Mouse (Mus musculus): ENCODE measurements around the gene Gm49416. TPM values are rescaled to one million over a fixed set of nuclear protein-coding genes. Genes with fewer than 3 reads are reported as not detected.

Gene Gm49416
- polyA plus RNA-seq (2017; shearing (Covaris generic)), result not detected

DNA sequence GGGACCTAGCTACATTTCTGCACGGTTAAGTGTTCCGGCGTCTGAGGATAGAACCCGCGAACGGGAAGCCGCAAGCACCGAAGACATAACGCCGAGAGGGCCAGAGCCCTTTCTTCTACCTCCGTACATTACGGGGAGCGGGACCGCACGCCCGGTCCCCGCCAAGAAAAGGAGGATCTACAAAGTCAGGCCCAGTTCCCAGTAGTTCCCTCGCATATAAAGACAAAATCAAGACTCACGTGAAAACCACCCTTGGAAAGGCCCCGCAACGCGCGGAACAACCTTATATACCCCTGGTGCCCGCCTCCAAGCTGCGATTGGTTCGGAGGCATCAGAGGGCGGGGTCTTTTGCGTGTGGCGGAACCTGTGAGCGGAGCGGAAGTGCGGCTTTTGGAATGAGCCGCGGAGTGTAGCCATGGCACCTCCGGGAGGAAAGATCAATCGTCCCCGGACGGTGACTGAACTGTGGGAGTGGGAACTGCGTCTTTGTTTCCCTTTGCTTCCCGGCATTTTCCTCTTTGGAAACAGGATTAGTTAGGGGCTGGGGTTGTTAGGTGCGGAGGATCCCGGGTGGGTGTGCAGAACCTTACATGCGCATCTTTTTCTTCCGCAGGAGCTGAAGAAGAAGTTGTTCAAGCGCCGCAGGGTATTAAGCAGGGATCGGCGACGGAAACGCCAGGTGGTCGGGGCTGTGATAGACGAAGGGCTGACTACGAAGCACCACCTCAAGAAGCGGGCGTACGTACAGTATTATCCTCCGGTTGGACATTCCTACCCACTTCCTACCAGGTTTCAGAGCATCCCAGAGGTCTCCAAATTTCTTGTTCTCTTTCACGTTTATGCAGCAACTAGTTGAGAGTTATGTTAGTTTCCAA, at the start of gene Gm49416, which contains the start of gene 1810009A15Rik:
Gene Gm49416 (plus strand): TSS at position 416 of the 875 bp plus-strand sequence.
Gene 1810009A15Rik (plus strand): TSS at position 343 of the 875 bp plus-strand sequence.

DNA sequence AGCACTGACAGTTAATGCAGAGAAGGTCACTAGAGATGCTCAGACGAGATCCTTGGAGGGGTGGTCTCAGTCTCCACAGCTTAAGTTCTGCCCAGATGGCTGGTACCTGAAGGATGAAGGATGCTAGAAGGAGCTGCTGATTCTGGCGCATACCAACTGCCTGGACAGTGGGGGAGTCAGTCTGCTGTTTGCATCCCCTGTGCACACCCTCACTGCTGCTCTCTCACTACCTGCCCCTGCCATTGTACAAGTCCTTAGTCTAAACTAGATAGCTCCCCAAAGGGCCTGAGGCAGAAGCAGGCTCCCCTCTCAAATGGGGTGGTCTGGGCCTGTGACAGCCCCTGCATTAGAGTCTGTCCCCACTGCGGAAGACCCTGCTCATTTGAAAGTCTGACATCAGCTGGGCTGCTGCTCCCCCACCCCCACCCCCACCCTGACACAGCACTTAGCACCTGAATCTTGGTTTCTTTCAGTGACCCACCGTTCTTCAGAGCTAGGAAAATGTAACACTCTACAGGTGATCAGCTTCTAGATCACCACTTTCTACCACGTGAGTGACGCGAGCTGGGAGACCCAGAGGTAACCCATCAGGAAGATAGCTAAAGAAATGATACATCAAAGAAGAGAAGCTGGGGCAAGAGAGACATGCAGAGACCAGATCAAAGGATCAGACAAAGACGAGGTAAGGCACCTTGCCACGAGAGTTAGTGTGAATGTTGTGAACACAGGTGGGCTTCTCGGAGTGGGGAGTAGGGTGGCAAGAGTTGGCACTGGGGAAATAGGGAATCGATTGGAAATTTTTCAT, 49.4 kb upstream of the Gm49416 start, which contains the start of gene Gng3:
Gene Gng3 (minus strand): TSS at position 92 of the 805 bp plus-strand sequence.

DNA sequence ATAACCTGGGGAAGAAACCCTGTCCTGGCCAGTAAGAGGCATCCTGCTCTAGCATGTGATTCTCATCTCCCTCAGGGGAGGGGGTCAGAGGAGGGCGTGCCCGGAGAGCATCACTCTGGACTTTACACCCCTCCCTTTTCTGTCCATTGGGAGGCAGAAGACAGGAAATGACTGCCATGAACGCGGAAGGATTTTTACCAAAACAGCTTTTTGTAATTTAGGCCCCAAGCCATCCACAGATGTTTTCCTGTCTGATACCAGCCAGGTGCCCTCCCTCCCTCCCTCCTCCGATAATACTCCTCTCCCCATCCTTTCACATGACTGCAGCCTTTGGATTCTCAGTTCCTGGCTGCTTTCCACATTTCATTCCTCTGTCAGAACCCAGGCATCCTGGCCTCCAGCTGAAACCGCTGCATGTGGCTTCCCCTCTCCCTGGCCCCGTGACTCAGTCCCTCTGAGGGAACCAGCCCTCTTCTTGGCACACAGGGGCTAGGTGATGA, 38.3 kb upstream of the Gm49416 start, which contains the start of gene Lrrn4cl:
Gene Lrrn4cl (plus strand): TSS at position 367 of the 500 bp plus-strand sequence.

DNA sequence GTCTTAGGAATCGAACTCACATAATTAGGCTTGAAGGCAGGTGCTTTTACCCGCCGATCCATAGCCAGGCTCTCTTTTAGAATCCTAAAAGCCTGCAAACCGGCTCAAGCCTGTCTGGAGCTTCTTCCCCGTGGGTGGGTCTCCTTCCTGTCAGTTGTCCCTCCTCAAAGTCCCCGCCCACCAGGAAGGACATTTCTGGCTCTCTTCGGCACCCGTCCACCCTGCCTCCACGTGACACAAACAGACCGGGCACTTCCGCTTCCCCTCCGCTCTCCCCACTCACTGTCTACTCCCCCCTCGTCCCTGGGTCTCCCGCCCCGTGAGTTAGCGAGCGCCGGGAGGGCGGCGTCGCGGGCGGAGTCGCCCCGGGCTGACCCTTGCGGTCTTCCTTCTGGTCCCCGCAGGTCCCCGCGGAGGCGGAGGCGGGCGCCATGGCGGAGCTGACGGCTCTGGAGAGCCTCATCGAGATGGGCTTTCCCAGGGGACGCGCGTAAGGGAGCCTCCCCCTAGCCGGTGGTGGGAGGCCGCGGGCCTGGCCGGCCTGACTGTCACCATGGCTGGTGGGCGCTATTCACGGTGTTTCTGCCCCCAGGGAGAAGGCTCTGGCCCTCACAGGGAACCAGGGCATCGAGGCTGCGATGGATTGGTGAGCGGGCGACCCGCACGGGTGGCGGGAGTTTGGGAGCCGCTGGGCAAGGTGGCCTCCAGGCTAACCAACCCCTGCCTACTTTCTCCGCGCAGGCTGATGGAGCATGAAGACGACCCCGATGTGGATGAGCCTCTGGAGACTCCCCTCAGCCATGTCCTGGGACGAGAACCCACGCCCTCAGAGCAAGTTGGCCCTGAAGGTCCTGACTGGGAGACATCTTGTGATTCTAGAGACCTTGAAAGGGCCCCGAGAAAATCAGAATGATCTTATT, 17.2 kb upstream of the Gm49416 start, which contains the start of gene Ubxn1:
Gene Ubxn1 (plus strand): TSS at position 230 of the 920 bp plus-strand sequence.

DNA sequence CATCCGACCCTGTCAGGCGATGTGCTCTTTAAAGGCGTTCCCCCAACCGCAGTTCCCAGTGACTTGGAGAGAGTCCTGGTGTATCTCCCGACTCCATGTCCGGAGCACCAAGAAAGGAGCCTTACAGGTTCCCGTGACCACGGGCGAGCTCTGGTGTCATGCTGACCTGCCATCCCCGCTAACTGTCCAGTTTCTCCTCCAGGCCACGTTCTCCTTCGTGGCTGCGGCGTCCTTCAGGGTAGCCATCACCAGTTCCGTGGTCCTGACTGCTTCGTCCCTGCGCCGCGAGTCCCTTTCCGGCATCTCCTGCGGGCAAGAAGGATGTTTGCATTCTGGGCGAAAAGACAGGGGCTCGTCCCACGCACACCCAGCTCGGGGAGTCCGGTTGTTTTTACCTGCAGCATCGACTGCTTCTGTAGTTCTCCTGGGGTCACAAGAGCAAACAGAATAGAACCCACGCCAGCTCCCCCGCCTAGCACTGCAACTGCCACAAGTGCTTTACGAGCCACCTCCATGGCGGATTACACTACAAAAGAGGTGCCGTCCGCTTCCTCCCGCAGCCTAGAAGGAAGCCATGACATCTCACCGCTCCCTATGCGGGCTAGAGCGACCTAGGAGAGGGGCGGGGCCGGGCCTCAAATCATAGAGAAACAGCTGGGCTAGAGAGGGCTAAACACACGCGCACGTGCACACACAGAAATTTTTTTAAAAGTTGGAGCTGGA, 8.3 kb upstream of the Gm49416 start, which contains the start of gene Uqcc3:
Gene Uqcc3 (minus strand): TSS at position 613 of the 723 bp plus-strand sequence.

DNA sequence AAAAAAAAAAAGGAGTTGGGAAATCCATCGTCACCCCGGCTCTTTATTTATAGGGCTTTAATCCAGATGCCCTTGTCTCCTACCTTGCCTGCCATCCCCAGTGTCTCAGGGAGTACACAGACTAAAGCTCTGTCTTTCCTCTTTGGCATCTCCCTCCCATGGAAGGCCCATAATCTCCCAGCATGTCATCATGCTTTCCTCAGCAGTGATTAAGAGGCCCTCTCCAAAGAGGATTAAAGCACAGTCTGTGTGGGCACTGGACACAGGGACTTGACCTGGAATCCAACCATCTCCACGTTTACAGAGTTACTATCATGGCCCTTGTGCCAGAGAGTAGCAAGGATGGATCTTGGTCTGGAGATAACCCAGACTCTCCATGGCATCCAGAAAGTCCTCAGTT, 5.1 kb upstream of the Gm49416 start, which contains the start of the genes Lbhd1 and Gm49403:
Gene Lbhd1 (plus strand): TSS at position 117 of the 400 bp plus-strand sequence.
Gene Gm49403 (plus strand): TSS at position 315 of the 400 bp plus-strand sequence.

DNA sequence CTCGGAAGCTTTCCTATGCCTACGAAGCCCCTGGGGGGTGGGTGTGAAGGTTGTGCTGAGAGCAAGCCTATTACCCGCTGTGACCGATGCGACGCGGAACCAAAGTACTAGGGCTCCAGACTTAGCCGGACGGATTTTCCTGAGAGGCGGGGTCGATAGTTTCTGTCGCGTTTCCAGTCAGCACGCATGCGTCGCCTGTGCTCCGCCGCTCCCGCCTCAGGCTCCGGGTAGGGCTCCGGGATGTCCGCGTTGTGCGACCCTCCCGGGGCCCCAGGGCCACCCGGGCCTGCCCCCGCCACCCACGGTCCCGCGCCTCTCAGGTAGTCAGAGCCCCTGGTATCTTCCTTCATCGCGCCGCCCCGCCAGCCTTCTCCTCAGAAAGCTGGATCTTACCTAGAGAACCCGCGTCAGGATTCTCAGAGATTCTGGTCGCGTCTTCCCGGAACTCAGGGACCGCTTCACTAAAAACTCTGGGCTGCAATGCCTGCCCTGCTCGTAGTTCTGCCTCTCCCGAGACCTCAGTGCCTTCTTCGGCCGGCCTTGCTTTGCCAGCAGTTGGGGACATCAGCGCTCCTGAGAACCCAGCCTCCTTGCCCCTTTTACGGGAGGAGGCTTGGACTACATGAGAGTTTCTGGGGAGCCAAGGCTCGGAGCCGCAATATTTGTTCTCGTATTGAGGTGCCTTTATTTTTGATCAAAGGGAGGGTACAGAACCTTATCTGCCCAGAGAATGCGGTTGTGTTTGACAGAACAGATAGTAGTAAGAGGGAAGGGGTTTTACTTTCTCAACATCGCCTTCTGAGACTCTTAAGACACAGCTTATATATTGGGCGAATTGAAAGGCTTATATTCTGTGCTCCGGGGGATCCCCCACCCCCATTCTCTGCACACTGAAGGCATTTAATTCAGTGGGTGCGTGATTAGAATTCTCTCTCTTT, 4.4 kb downstream of the Gm49416 start, which contains the start of gene Ints5:
Gene Ints5 (plus strand): TSS at position 177 of the 938 bp plus-strand sequence.

DNA sequence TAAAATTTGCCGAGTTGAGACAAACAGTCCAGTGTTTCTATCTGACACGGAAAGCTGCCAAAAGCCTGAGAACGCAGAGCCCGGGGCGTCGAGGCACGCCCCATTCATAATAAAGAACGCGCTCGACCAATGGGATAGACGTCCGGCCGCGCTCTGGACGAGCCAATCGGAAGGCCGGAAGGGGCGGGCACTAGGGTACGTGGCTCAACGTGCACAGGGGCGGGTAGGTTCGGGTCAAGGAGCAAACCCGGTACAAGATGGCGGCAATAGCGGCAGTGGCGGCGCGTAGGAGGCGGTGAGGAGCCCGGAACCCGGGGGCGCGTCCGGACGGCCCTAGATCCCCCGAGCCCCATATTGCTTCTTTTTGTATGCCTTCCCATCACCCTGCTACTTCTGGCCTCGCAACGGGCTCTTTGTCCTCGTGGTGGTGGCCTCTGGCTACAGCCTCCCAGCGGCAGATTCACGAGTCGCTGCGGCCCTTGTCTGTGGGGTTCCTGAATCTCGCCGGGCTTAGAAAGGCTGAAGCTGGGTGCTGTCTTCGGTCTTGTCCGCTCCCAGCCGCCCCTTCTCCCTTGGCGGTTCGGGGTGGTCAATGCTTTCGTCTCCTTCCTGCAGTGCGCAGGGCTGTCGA, 9.3 kb downstream of the Gm49416 start, which contains the start of gene Ganab:
Gene Ganab (plus strand): TSS at position 207 of the 631 bp plus-strand sequence.

DNA sequence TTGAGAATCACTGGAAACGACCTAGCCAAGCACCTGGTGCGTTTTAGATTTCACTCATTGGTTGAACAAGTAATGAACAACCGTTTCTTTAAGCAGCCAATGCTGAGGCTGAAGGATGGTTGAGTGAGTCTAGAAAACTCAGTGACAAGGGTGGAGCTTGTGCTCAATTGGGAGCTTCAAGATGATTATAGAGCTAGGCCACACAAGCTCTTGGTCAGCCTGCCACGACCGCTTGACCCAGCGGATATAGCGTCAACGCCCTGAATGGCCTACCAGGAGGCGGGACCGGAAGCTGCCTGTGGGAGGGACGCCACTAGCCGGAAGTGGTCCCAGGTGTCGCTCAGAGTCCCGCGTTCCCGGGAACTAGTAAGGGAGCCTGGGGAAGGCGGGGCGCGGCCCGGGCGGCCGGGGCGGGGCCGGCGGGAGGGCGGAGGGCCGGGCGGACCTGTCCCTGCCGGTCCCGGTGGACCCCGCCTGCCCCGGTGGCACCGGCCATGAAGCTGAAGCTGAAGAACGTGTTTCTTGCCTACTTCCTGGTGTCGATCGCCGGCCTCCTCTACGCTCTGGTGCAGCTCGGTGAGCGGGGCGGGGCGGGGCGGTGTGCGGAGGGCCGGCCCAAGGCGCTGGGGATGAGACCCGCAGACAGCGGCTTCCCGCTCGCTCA, 31.5 kb downstream of the Gm49416 start, which contains the start of gene B3gat3:
Gene B3gat3 (plus strand): TSS at position 302 of the 664 bp plus-strand sequence.

DNA sequence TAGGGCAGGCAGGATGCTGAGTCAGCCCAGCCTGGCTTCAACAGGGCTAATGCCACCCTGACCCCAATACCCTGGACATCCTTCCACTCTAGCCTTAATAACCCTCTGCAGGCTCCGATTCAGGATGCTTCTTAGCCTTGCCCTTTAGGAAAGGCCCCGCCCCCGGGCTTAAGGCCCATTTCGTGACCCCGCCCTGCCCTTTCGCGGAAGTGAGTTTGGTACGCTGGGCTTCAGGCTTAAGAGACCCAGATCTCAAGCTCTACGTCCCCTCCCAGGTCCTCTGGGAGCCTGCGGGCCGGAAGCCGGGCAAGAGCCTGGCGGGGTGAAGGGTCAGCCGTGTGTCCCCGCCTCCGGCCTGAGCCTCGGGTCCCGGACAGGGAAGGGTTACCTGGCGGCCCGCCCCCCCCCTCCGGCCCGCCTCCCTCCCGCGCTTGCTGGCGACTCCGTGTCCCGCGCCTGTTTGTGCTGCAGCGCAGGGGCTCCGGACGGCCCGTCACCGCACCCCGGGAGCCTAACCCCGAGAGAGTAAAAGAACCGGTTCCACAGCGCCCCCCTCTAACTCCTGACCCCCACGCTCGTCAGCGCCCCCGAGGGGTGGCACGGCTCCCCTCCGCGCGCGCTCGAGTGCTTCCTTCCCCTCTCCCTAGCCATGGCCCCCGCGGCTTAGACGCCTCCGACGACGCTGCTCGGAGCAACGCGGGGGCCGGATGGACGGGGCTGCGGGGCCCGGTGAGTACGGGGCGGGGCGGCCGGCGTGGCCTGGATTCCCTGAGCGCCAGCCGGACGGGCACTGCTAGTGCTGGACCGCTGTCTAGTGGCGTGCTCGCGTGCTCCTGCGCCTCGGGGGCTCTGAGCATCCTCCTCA, 40.7 kb downstream of the Gm49416 start, which contains the start of the genes Rom1 and Eml3:
Gene Rom1 (minus strand): TSS at position 133 of the 865 bp plus-strand sequence.
Gene Eml3 (plus strand): TSS at position 329 of the 865 bp plus-strand sequence.

DNA sequence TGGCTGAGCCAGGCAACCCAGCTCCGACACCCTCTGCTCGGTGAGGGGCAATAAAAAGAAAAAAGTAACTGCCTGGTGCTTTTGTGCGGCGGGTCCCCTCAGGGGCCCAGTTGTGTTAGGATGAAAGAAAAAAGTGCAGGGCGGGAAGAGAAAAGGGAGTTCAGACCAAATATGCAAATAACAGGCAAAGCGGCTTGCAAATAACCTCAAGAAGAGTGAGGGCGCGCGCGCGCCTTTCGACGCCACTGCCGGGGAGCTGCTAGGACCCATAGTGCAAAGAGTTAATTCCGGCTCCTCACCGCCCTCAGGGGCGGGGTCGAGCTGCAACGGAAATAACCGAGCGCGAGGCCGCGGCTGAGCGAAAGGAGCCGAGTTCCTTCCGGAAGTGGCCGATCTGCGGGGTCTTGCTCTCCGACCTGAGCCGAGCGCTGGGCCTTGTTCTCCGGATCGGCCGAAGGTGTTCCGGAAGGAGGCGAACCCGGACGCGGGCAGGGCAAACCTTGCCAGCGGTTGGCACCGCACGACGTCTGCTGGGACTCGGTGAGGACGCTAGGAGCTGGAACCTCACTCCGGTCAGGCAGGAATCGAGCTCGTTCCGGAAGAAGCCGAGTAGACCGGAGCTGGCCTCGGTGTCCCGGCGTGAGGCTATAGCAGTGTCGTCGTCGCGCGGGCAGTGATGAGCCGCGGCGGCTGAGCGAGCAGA, 52.9 kb downstream of the Gm49416 start, which contains the start of gene Mta2:
Gene Mta2 (plus strand): TSS at position 361 of the 703 bp plus-strand sequence.

Other genes with a start within 250 kb of the Gm49416 start
- gene Chrm1, start 225.1 kb upstream of the Gm49416 start, polyA plus RNA-seq (2017; shearing (Covaris generic)), result not detected
- gene Slc3a2, start 165.6 kb upstream of the Gm49416 start, polyA plus RNA-seq (2017; shearing (Covaris generic)), result 89.7 TPM
- gene Wdr74, start 153.1 kb upstream of the Gm49416 start, polyA plus RNA-seq (2017; shearing (Covaris generic)), result 107 TPM
- 1.3 TPM for gene 1700092M07Rik, start 148.2 kb upstream of the Gm49416 start, polyA plus RNA-seq (2017; shearing (Covaris generic))
- gene Stx5a, start 147.5 kb upstream of the Gm49416 start, polyA plus RNA-seq (2017; shearing (Covaris generic)), result 183 TPM
- 267 TPM for gene Nxf1, start 131.9 kb upstream of the Gm49416 start, polyA plus RNA-seq (2017; shearing (Covaris generic))
- gene Tmem223, start 117.9 kb upstream of the Gm49416 start, polyA plus RNA-seq (2017; shearing (Covaris generic)), result 114 TPM
- 189 TPM for gene Tmem179b, start 114.5 kb upstream of the Gm49416 start, polyA plus RNA-seq (2017; shearing (Covaris generic))
- 4.1 TPM for gene Taf6l, start 102.5 kb upstream of the Gm49416 start, polyA plus RNA-seq (2017; shearing (Covaris generic))
- gene Polr2g, start 90.3 kb upstream of the Gm49416 start, polyA plus RNA-seq (2017; shearing (Covaris generic)), result 194 TPM
- gene Zbtb3, start 86.4 kb upstream of the Gm49416 start, polyA plus RNA-seq (2017; shearing (Covaris generic)), result 4.8 TPM
- gene Ttc9c, start 69.6 kb upstream of the Gm49416 start, polyA plus RNA-seq (2017; shearing (Covaris generic)), result 52.7 TPM
- 5.2 TPM for gene Hnrnpul2, start 68.9 kb upstream of the Gm49416 start, polyA plus RNA-seq (2017; shearing (Covaris generic))
- gene AC129217.1, start 59.2 kb upstream of the Gm49416 start, polyA plus RNA-seq (2017; shearing (Covaris generic)), result not detected
- gene Bscl2, start 51.5 kb upstream of the Gm49416 start, polyA plus RNA-seq (2017; shearing (Covaris generic)), result 120 TPM
- gene Gng3, start 49.7 kb upstream of the Gm49416 start, polyA plus RNA-seq (2017; shearing (Covaris generic)), result 0.36 TPM
- 0.11 TPM for gene Lrrn4cl, start 38.2 kb upstream of the Gm49416 start, polyA plus RNA-seq (2017; shearing (Covaris generic))
- gene Ubxn1, start 17.4 kb upstream of the Gm49416 start, polyA plus RNA-seq (2017; shearing (Covaris generic)), result 163 TPM
- gene Uqcc3, start 8.0 kb upstream of the Gm49416 start, polyA plus RNA-seq (2017; shearing (Covaris generic)), result 103 TPM
- 88.4 TPM for gene Lbhd1, start 5.2 kb upstream of the Gm49416 start, polyA plus RNA-seq (2017; shearing (Covaris generic))
- gene Gm49403, start 5.0 kb upstream of the Gm49416 start, polyA plus RNA-seq (2017; shearing (Covaris generic)), result not detected
- gene 1810009A15Rik, start 73 bp upstream of the Gm49416 start, polyA plus RNA-seq (2017; shearing (Covaris generic)), result 66.5 TPM
- 38.9 TPM for gene Ints5, start 4.1 kb downstream of the Gm49416 start, polyA plus RNA-seq (2017; shearing (Covaris generic))
- 138 TPM for gene Ganab, start 9.1 kb downstream of the Gm49416 start, polyA plus RNA-seq (2017; shearing (Covaris generic))
- 27.6 TPM for gene B3gat3, start 31.4 kb downstream of the Gm49416 start, polyA plus RNA-seq (2017; shearing (Covaris generic))
- gene Rom1, start 40.4 kb downstream of the Gm49416 start, polyA plus RNA-seq (2017; shearing (Covaris generic)), result 10.9 TPM
- 59.8 TPM for gene Eml3, start 40.6 kb downstream of the Gm49416 start, polyA plus RNA-seq (2017; shearing (Covaris generic))
- gene Mta2, start 52.9 kb downstream of the Gm49416 start, polyA plus RNA-seq (2017; shearing (Covaris generic)), result 130 TPM
- 49.0 TPM for gene Tut1, start 64.9 kb downstream of the Gm49416 start, polyA plus RNA-seq (2017; shearing (Covaris generic))
- gene Eef1g, start 78.1 kb downstream of the Gm49416 start, polyA plus RNA-seq (2017; shearing (Covaris generic)), result 342 TPM
- gene Ahnak, start 100.4 kb downstream of the Gm49416 start, polyA plus RNA-seq (2017; shearing (Covaris generic)), result 81.5 TPM
- gene Scgb1a1, start 199.0 kb downstream of the Gm49416 start, polyA plus RNA-seq (2017; shearing (Covaris generic)), result not detected
- 29.7 TPM for gene Asrgl1, start 246.7 kb downstream of the Gm49416 start, polyA plus RNA-seq (2017; shearing (Covaris generic))

Data from CD4-positive, CD25-positive, alpha-beta regulatory T cell, adult 9 weeks (primary cell).